Mouse (Mus musculus) embryo, embryonic 11.5 days (tissue): Measurements from ENCODE around the gene Skida1.

Experiments used
- DNase-seq: peaks from one replicate; pipeline ENCODE4 v3.0.0-alpha.2; 2012; ENCODE audit warnings: low read depth, low spot score

The Skida1 gene

GRCm38 (mm10) chr2:18017321-18017720 lies 31.5 kb downstream of the Skida1 start:
- DNase-seq: no peak

DNA sequence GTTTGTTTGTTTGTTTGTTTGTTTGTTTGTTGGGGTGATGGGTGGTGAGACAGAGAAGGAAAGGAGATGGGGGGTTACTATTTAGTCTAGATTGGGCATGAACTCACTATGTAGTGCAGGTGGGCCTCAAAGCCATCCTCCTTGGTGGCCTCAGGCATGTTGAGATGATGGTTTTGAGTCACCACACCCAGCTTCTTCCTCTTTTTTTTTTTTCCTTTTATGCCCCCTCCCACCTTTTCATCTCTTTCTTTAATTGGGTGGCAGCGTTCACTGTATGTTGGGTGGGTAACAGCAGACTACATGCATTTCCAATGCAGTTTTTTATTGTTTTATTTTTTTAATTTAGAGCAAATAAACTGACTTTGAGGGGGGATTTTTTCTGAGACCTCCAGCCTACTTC lies 32.2 kb downstream of the Skida1 start:
- no peak for DNase-seq

DNA sequence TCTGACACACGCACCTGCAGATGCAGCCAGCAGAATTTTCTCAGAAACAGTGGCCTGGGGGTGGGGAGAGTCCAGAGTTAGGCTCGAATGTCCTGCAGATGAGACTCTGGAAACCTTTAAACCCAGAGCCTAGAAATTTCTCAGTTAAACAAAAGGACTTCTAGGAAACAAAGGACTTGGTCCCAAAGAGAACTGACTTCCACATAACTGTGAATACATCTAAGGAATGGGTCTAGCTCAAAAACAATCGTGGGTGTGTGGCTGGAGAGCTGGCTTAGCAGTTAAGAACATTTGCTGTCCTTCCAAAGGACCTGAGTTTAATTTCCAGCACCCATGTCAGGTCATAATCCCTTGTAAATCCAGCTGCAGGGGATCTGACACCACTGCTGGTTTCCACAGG lies 33.3 kb downstream of the Skida1 start:
- DNase-seq: no peak

- no peak for DNase-seq
Observed at GRCm38 (mm10) chr2:18012866-18013265, 36.0 kb downstream of the Skida1 start.

DNA sequence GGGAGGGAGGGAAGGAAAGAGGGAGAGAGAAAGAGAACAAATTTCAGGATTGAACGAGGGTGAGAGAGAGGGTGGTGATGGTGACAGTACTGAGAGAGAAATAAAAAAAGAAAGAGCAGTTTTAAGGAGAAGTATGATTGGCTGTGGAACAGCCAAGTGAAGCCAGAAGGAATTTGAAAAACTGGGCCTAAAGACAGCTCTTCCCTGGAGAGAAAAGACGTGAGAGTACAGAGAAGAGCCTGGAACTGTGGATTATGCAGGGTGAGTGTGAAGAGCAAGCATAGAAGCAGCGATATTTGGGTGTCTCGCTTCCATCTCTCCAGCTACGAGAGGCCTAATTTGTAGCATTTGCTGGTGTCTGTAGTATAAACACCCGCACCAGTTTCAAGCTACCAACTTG lies 37.6 kb downstream of the Skida1 start:
- DNase-seq: no peak

DNA sequence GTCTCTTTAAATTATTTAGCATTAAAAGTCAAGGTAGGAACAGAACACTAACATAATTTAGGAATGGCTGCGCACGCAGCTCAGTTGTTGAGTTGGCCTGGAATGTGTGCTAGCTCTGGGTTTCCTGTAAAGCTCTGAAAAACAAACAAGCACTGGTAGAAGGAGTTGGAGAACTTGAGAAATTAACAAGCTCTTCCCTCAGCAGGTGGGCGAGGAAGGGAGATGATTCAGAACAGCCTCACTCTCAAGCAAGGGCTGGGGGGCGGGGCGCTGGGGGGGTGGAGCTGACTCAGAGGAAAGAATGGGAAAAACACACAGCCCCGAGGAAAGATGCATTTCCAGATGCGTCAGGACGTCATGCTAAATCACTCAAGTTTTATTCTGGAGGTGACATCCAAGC lies 43.7 kb downstream of the Skida1 start:
- DNase-seq: no peak

DNA sequence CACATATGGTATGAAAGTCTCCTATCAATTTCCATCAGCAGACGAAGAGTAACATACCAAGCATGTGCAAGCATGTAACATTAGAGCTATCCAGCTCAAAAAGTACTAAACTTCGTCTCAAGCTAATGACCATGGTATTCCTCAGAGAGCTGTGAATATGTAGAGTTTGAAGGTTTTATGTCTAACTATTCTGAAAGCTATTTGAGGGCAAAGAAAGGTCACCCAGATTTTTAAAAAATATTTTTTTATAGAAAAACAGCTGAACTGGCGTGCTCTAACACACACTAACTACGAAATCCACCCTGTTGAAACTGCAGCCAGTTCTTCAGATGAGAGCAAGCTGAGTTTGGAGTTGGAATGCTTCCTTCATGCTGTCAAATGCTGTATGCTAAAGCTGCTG lies 44.6 kb downstream of the Skida1 start:
- DNase-seq: no peak

GRCm38 (mm10) chr2:18002306-18002705 lies 46.5 kb downstream of the Skida1 start:
- DNase-seq: no peak

DNA sequence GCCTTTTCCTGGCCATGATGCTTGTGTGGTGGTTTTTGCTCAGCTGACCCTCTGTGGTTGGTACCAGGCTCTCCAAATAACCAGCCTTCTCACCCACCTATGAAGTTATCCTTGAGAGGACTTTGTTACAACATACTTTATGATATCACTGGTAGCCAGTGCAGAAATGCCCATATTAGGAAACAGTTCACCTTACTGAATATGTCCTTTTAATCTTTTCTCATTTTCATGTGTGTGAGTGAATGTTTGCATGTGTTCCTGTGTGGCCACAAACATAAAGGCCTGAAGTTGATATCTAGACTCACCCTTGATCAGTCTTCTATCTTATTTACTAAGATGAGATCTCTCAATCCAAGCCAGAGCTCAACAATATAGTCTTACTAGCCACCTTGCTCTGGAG lies 52.0 kb downstream of the Skida1 start, which contains the start of gene H2al2a:
Gene H2al2a (minus strand): TSS at position 101 of the 400 bp plus-strand sequence.
- DNase-seq: no peak
